Mouse (Mus musculus): ENCODE data around the gene Mrpl3. TPM values are rescaled to one million over a fixed set of nuclear protein-coding genes. Genes with fewer than 3 reads are reported as not detected.
"Not testable (repeated sequence)": the region's sequence is repeated elsewhere in the genome, so short reads cannot be mapped to it uniquely, and the experiment has no call there.

The Mrpl3 gene
- total RNA-seq, 2 experiments from 2014 or later = 139 to 147 TPM

- intact Hi-C loops (cut with DNase I); DNase-seq: not testable (repeated sequence)
These were observed 72.2 kb downstream of the Mrpl3 start for GRCm38 (mm10) chr9:105125206-105125605.

Other genes starting within 250 kb of the Mrpl3 start
- gene Nudt16, start 78.6 kb downstream of the Mrpl3 start, total RNA-seq (2021) = 1 to 10 TPM; 5.5 to 6.8 TPM
- gene 1700080E11Rik, start 91.9 kb downstream of the Mrpl3 start, total RNA-seq (2021) = not detected